Mouse (Mus musculus) monocyte, adult 5-6 weeks (primary cell): ENCODE measurements around the gene Hoxc10. TPM values are rescaled to one million over a fixed set of nuclear protein-coding genes. Genes with fewer than 3 reads are reported as not detected.

Experiments used
- total RNA-seq: library from RNA; stranded (forward); fragments of 200-1000, 200-491, 200-594 nt; gene quantifications from 3 replicates; pipeline ENCODE4 v1.2.3, GENCODE M21; 2017

The Hoxc10 gene
- total RNA-seq, 1 experiment from 2014 or later = not detected

Other genes with a start within 250 kb of the Hoxc10 start
- gene Calcoco1, start 244.6 kb upstream of the Hoxc10 start, total RNA-seq = 34.7 to 46.4 TPM (median 44.7 TPM) in 3 replicates
- not detected in 3 replicates for gene Hoxc13, start 45.7 kb upstream of the Hoxc10 start, total RNA-seq
- gene Hoxc12, start 30.0 kb upstream of the Hoxc10 start, total RNA-seq = not detected in 3 replicates
- gene Hoxc11, start 12.4 kb upstream of the Hoxc10 start, total RNA-seq = not detected in 3 replicates
- gene Hoxc5, start 647 bp downstream of the Hoxc10 start, total RNA-seq = not detected in 3 replicates
- gene Hoxc9, start 9.6 kb downstream of the Hoxc10 start, total RNA-seq = not detected in 3 replicates
- gene Hoxc8, start 23.8 kb downstream of the Hoxc10 start, total RNA-seq = not detected in 3 replicates
- gene Hoxc6, start 31.5 kb downstream of the Hoxc10 start, total RNA-seq = not detected in 3 replicates
- 0.57 TPM in 1 of 3 replicates, not detected in the others for gene Hoxc4, start 52.1 kb downstream of the Hoxc10 start, total RNA-seq
- 3.2 to 7.1 TPM (median 5.3 TPM) in 3 replicates for gene Smug1, start 200.3 kb downstream of the Hoxc10 start, total RNA-seq